12 mouse cellular contexts compared by ENCODE assay signal in the genomic region with DNA sequence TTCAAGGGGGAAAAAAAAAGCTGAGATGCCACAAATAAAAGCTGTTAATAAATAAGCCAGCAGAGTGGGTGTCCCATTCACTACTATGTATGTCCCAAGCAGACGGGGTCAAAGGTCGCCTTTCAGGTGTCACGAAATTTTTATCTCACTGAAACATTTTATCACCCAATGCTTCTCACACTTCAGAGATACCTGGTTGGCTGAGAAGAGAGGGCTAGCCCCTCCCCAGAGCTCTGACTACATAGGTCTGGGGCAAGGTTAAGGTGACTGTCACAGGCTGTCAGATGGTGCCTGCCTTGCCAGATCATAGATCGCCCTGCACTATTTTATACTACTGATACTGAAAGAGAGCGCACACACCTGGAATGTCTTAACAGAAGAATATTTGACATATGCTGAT.
"Had no signal": no experiment of that assay in that cellular context is flagged by ENCODE, and none has a peak within 500 bp of the region (broad histone marks: within the 10 kb centered on the region; RNA-seq: fewer than 3 reads in every experiment).

No protein-coding gene starts in this region.

- H3K27me3 ChIP-seq: midbrain, embryonic 15.5 days; neural tube, embryonic 12.5 days had no signal

- ATAC-seq: lung, postnatal 0 days; midbrain, embryonic 15.5 days had no signal

- H3K4me3 ChIP-seq: left cerebral cortex, adult 2 months; limb, embryonic 10.5 days; midbrain, embryonic 15.5 days; neural tube, embryonic 12.5 days had no signal

- H3K36me3 ChIP-seq: limb, embryonic 10.5 days; midbrain, embryonic 15.5 days; neural tube, embryonic 12.5 days had no signal

- H3K4me2 ChIP-seq: midbrain, embryonic 11.5 days; midbrain, embryonic 15.5 days; neural tube, embryonic 12.5 days had no signal

- H3K9ac ChIP-seq: midbrain, embryonic 15.5 days; neural tube, embryonic 12.5 days had no signal

- DNase-seq: kidney, adult 11 months; kidney, postnatal 14 days; lung, adult 2 months; lung, postnatal 36 days; thymus, adult 18-20 months; thymus, postnatal 14 days had no signal

- H3K27ac ChIP-seq: left cerebral cortex, adult 2 months; limb, embryonic 10.5 days; midbrain, embryonic 15.5 days; neural tube, embryonic 12.5 days had no signal

- H3K9me3 ChIP-seq: limb, embryonic 10.5 days; midbrain, embryonic 15.5 days; neural tube, embryonic 12.5 days had no signal

- H3K4me1 ChIP-seq: midbrain, embryonic 15.5 days; neural tube, embryonic 12.5 days had no signal
